Mouse (Mus musculus) B cell, adult 2 months (primary cell): ENCODE results near the gene Xpr1.
"Not testable (repeated sequence)": the region's sequence is repeated elsewhere in the genome, so short reads cannot be mapped to it uniquely, and the experiment has no call there.

Experiments
- DNase-seq, 2 experiments: peaks; one replicate each; pipeline ENCODE4 v3.0.0; 2022

The Xpr1 gene

GRCm38 (mm10) chr1:155320091-155320833 is 97.0 kb downstream of the Xpr1 start:
- no peak for DNase-seq

DNA sequence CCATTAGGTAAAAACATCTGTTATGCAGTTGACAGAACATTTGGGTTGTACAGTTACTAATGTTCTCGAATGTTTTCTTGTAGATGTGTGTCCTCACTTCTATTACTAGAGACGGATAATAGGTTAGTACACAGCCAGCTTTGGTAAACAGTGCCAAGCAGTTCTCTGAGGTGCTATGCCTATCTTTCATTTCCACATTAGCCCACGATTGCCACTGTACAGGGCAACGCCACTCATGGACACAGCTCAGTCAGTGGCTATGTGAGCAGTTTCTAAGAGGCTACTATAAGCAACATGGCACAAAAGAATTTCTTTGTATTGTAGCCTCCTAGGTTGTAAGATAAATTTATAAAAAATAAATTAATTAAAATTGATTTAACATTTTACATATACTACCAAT is 97.7 kb downstream of the Xpr1 start:
- DNase-seq: no peak

- no peak for DNase-seq
Observed at GRCm38 (mm10) chr1:155311672-155312071, 105.5 kb downstream of the Xpr1 start.

- DNase-seq: no peak
Observed at GRCm38 (mm10) chr1:155306879-155307278, 110.3 kb downstream of the Xpr1 start.

GRCm38 (mm10) chr1:155303402-155303801 is 113.8 kb downstream of the Xpr1 start:
- no peak for DNase-seq

GRCm38 (mm10) chr1:155297615-155298014 is 119.6 kb downstream of the Xpr1 start:
- DNase-seq: no peak

- DNase-seq: no peak
Observed at GRCm38 (mm10) chr1:155297203-155297602, 120.0 kb downstream of the Xpr1 start.

- peak; percentile 39 to 52 for DNase-seq
Observed at GRCm38 (mm10) chr1:155293446-155293845, 123.8 kb downstream of the Xpr1 start.

DNA sequence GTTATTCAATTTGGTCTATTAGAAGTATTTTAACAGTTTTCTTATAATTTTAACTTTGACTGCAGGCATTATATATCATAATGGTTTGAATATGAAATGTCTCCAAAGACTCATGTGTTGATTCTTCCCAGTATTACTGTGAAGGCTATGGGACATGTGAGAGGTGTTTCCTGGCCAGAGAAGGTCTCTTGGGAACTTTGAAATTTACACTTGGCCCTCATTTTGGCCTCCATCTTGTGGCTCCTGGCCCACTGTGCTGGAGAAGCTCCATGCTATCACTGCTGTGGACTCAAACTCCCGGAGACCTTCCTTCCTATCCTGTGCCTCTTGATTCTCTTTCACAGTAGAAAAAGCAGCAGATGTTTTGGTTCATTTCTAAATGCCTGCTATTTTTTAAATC is 127.8 kb downstream of the Xpr1 start:
- no peak for DNase-seq

- DNase-seq: no peak
Observed at GRCm38 (mm10) chr1:155288033-155288432, 129.2 kb downstream of the Xpr1 start.

DNA sequence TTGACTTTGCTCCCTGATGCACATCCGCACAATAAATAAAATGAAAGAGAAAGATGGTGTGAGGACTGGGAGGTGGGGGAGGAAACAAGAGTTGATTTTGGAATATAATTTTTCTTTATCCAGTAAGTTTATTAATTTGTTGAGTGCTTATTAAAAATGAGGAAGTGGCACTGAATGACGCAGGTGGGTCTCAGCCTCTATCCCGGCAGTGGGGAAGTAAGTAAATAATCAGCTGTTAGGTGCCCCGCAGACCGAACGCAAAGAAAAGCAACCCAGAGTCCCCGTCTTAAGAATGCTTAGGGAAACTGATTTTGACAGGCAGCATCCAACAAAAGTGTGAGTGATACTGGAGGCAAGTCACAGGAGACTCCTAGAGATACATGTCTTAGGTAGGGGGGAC is 133.4 kb downstream of the Xpr1 start:
- DNase-seq: peak; percentile 63 to 73

- DNase-seq: peak; percentile 67 to 70
Observed at GRCm38 (mm10) chr1:155281003-155281793, 136.0 kb downstream of the Xpr1 start.

GRCm38 (mm10) chr1:155280306-155280705 is 136.9 kb downstream of the Xpr1 start:
- DNase-seq: no peak

DNA sequence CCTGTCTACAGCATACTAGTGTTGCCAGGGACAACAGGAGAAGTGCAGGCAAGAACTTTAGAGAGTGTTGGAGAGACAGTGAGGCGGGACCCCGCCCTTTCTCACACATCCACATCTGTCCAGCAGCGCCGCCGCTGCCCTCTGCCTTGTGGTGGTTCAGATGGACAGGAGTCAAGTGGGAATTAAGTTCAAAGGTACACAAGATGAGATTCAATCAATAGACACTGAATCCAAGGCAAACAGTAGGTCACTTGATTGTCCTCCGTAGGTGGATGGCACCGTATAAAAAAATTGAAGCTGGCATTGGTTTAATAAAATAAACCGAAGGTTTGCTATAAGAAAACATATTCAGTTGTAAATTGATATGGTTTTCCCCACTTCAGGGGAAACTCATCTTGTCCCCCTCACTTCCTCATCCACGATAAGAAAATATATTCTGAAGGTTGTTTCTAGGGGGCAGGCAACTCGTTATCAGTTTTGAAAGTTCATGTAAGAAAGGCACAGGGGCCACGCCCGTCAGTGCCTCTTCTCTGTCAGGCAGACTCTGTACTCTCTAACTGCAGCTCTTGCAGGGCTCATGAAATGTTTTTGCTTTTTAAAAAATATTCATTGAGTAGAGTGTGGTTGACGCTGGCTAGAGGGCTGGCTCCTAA is 140.7 kb downstream of the Xpr1 start:
- no peak for DNase-seq

DNA sequence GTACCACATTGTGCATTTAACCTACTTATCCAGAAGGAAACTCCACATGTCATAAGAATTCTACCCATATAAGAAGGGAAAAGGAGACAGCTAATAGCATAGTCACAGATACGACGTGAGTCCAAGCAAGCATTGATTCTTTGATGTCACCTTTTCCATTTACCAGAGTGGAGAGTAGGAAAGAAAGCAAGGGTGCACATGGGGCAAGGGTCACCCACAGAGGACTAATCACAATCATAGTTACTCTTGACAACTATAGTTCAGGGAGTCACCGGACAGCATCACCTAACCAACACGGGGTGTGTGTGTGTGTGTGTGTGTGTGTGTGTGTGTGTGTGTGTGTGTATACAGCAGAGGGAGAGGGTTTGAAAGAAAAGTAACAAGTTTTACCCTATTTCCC is 141.4 kb downstream of the Xpr1 start:
- DNase-seq: no peak

- DNase-seq: no peak
Observed at GRCm38 (mm10) chr1:155274976-155275375, 142.2 kb downstream of the Xpr1 start.

DNA sequence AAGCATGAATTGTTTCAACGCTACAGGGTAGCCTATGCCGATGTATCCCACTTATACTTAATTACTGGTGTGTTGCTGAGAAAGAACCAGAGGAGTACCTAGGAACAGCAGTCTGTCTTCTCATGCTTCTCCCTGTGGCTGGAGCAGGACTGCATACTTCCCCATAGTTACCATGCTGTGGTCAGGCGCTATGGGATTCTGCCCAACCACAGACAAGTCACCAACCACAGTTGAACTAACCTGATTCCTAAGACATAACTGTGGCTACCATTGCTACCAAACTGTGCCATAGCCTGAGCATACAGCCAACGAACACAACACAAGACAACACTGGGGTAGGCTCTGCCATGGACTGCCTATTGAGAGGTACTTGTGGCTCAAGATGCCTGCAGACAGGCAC is 144.3 kb downstream of the Xpr1 start:
- DNase-seq: no peak

GRCm38 (mm10) chr1:155262496-155262895 is 154.7 kb downstream of the Xpr1 start:
- not testable (repeated sequence) for DNase-seq

- DNase-seq: no peak
Observed at GRCm38 (mm10) chr1:155254309-155254708, 162.9 kb downstream of the Xpr1 start.

DNA sequence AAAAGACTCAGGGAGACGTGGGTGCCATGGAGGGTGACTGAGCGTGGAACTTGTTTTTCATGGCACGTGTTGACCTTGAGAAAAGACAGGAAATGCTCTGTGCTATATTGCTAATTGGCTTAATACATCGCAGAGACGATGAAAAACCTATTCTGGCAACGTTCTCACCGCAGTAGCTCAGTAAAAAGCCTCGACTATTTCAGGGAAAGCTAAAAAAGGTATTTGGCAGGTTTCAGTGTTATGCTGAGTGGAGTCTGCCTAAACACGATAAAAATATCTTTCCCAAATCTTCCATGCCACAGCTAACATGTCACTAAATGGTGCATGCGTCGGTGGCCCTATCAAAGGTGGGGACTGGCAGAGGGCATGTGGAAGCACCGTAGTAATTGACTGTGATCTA is 164.1 kb downstream of the Xpr1 start:
- no peak for DNase-seq

GRCm38 (mm10) chr1:155252631-155253121 is 164.5 kb downstream of the Xpr1 start:
- DNase-seq: no peak

- no peak for DNase-seq
Observed at GRCm38 (mm10) chr1:155251596-155251995, 165.6 kb downstream of the Xpr1 start.

GRCm38 (mm10) chr1:155250531-155251135 is 166.6 kb downstream of the Xpr1 start:
- DNase-seq: no peak
